Mouse (Mus musculus) c-Kit-positive CD71-positive TER-119-positive erythroid progenitor cells, embryonic 14.5 days (primary cell): ENCODE results near the gene Tbc1d20.

ENCODE experiments used
- DNase-seq: peaks from one replicate; pipeline ENCODE4 v3.0.0-alpha.2; 2013; ENCODE audit warnings: low spot score

Gene Tbc1d20

DNA sequence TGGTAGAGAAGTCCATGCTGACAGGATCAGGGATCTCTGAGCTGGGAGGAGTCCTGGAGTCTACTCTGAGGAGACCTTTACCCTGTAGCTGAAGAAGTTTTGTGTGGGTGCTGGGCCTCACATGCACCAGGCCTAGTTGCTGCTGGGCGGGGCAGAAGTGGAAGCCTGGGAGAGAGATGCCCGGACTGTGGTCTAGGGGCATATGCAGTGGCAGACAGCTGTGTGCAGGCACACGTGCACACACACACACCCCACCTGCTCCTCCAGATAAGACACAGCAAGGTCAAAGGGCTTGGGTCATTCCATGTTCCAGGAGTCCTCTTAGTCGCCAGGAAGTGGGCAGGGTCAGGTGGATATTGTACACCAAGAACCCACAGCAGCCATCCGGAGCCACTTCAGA lies 66.0 kb downstream of the Tbc1d20 start:
- no peak for DNase-seq

GRCm38 (mm10) chr2:152360271-152360775 lies 66.7 kb downstream of the Tbc1d20 start:
- no peak for DNase-seq

GRCm38 (mm10) chr2:152361193-152361592 lies 67.6 kb downstream of the Tbc1d20 start:
- no peak for DNase-seq
